Mouse (Mus musculus) liver, embryonic 12.5 days (tissue): ENCODE results near the gene Polr2a. TPM values are rescaled to one million over a fixed set of nuclear protein-coding genes. Genes with fewer than 3 reads are reported as not detected.

ENCODE experiments used
- ATAC-seq: fragments of 200-750 bp; cut with Nextera tagmentation; 2 replicates; pipeline ENCODE4 v1.8.0; 2017; ENCODE audit warnings: moderate number of reproducible peaks, mild to moderate bottlenecking, moderate library complexity
- H3K27ac ChIP-seq: fragments of 300-500 bp; sonication (generic); 2 replicates; pipeline ENCODE4 v1.5.1; 2016; ENCODE audit warnings: mild to moderate bottlenecking
- H3K27me3 ChIP-seq: fragments of 300-500 bp; sonication (generic); replicated peaks from 2 replicates; pipeline ENCODE4 v1.6.1; 2016; ENCODE audit warnings: mild to moderate bottlenecking, moderate library complexity
- H3K36me3 ChIP-seq: fragments of 300-500 bp; sonication (generic); 2 replicates; pipeline ENCODE4 v1.6.1; 2016; ENCODE audit warnings: mild to moderate bottlenecking, moderate library complexity
- H3K4me1 ChIP-seq: fragments of 300-500 bp; sonication (generic); 2 replicates; pipeline ENCODE4 v1.6.1; 2016
- H3K4me2 ChIP-seq: fragments of 300-500 bp; sonication (generic); 2 replicates; pipeline ENCODE4 v1.6.1; 2016; ENCODE audit warnings: mild to moderate bottlenecking, moderate library complexity
- H3K4me3 ChIP-seq: fragments of 300-500 bp; sonication (generic); 2 replicates; pipeline ENCODE4 v1.5.1; 2016; ENCODE audit warnings: mild to moderate bottlenecking, moderate library complexity
- H3K9ac ChIP-seq: fragments of 300-500 bp; sonication (generic); 2 replicates; pipeline ENCODE4 v1.6.1; 2016; ENCODE audit warnings: mild to moderate bottlenecking, moderate library complexity
- H3K9me3 ChIP-seq: fragments of 300-500 bp; sonication (generic); replicated peaks from 2 replicates; pipeline ENCODE4 v1.6.1; 2016; ENCODE audit warnings: mild to moderate bottlenecking, moderate library complexity
- WGBS: fragments of 180-500 bp; shearing (Covaris S2); methylation state at CpG from one replicate; pipeline ENCODE4 v1.1.7; 2016; ENCODE audit not compliant: insufficient replicate concordance; 5-methylcytosine and 5-hydroxymethylcytosine counted together
- polyA plus RNA-seq: library from polyadenylated mRNA; unstranded; fragments of >200 nt; fragmentation: Nextera tagmentation; extraction: Ambion mirVana; gene quantifications from 2 replicates; pipeline ENCODE4 v1.2.1, GENCODE M21; 2016

Polr2a gene
- polyA plus RNA-seq, 1 experiment from 2014 or later: 17.4 TPM

GRCm38 (mm10) chr11:69684936-69685335 is 73.5 kb downstream of the Polr2a start:
- no peak overlapping the region for H3K27ac ChIP-seq
- no peak overlapping the region for H3K9ac ChIP-seq
- H3K9me3 ChIP-seq: no peaks in the 10 kb centered on the region
- 75% methylated on average over 6 of the region's 6 CpGs for WGBS
- peaks cover 3% of the 10 kb centered on the region; the same call in 1 of the 2 replicates for H3K27me3 ChIP-seq
- H3K36me3 ChIP-seq: peaks cover 7% of the 10 kb centered on the region
- no peak for ATAC-seq
- peaks cover 41% of the 10 kb centered on the region for H3K4me1 ChIP-seq
- H3K4me3 ChIP-seq: no peak overlapping the region
- no peak overlapping the region for H3K4me2 ChIP-seq

- H3K4me1 ChIP-seq: peaks cover 48% of the 10 kb centered on the region
- ATAC-seq: no peak
- H3K9ac ChIP-seq: no peak overlapping the region
- peaks cover 3% of the 10 kb centered on the region; the same call in 1 of the 2 replicates for H3K27me3 ChIP-seq
- WGBS: 68% methylated on average over 12 of the region's 12 CpGs
- H3K4me3 ChIP-seq: no peak overlapping the region
- H3K9me3 ChIP-seq: no peaks in the 10 kb centered on the region
- H3K36me3 ChIP-seq: peaks cover 14% of the 10 kb centered on the region
- no peak overlapping the region for H3K27ac ChIP-seq
- no peak overlapping the region for H3K4me2 ChIP-seq
Observed at GRCm38 (mm10) chr11:69684128-69684745, 74.2 kb downstream of the Polr2a start.

Other genes with a start within 250 kb of the Polr2a start
- gene Dnah2, start 209.5 kb downstream of the Polr2a start, polyA plus RNA-seq: 0.06 and 0.17 TPM in 2 replicates
- 1.7 and 2.3 TPM in 2 replicates for gene Efnb3, start 198.4 kb downstream of the Polr2a start, polyA plus RNA-seq
- 24.3 and 27.1 TPM in 2 replicates for gene Wrap53, start 178.4 kb downstream of the Polr2a start, polyA plus RNA-seq
- gene Trp53, start 178.3 kb downstream of the Polr2a start, polyA plus RNA-seq: 110 TPM in 2 replicates
- 38.3 and 39.8 TPM in 2 replicates for gene Atp1b2, start 152.7 kb downstream of the Polr2a start, polyA plus RNA-seq
- 33.0 and 34.9 TPM in 2 replicates for gene Shbg, start 140.7 kb downstream of the Polr2a start, polyA plus RNA-seq
- 11.5 and 12.4 TPM in 2 replicates for gene Sat2, start 136.6 kb downstream of the Polr2a start, polyA plus RNA-seq
- 22.5 and 23.4 TPM in 2 replicates for gene Fxr2, start 125.6 kb downstream of the Polr2a start, polyA plus RNA-seq
- not detected in 2 replicates for gene Sox15, start 103.3 kb downstream of the Polr2a start, polyA plus RNA-seq
- 38.2 and 39.4 TPM in 2 replicates for gene Mpdu1, start 96.0 kb downstream of the Polr2a start, polyA plus RNA-seq
- 14.5 and 15.0 TPM in 2 replicates for gene Cd68, start 92.5 kb downstream of the Polr2a start, polyA plus RNA-seq
- gene Eif4a1, start 86.2 kb downstream of the Polr2a start, polyA plus RNA-seq: 393 and 408 TPM in 2 replicates
- gene Senp3, start 76.6 kb downstream of the Polr2a start, polyA plus RNA-seq: 53.8 and 56.2 TPM in 2 replicates
- gene Tnfsf13, start 72.9 kb downstream of the Polr2a start, polyA plus RNA-seq: 0.14 and 0.23 TPM in 2 replicates
- 3.3 and 3.6 TPM in 2 replicates for gene Tnfsf12, start 62.8 kb downstream of the Polr2a start, polyA plus RNA-seq
- gene Tnfsfm13, start 62.5 kb downstream of the Polr2a start, polyA plus RNA-seq: 0.72 and 0.98 TPM in 2 replicates
- gene Slc35g3, start 3.3 kb upstream of the Polr2a start, polyA plus RNA-seq: not detected in 2 replicates
- 0.43 and 0.70 TPM in 2 replicates for gene Zbtb4, start 7.3 kb upstream of the Polr2a start, polyA plus RNA-seq
- 0.63 and 0.64 TPM in 2 replicates for gene Chrnb1, start 37.3 kb upstream of the Polr2a start, polyA plus RNA-seq
- 0.45 and 0.48 TPM in 2 replicates for gene Fgf11, start 43.2 kb upstream of the Polr2a start, polyA plus RNA-seq
- gene Tmem102, start 47.0 kb upstream of the Polr2a start, polyA plus RNA-seq: 0.59 and 0.72 TPM in 2 replicates
- gene Gm39566, start 56.7 kb upstream of the Polr2a start, polyA plus RNA-seq: not detected in 2 replicates
- gene Spem2, start 59.8 kb upstream of the Polr2a start, polyA plus RNA-seq: not detected in 2 replicates
- not detected in 2 replicates for gene Spem1, start 63.5 kb upstream of the Polr2a start, polyA plus RNA-seq
- 1.3 and 1.4 TPM in 2 replicates for gene Nlgn2, start 79.1 kb upstream of the Polr2a start, polyA plus RNA-seq
- 330 and 338 TPM in 2 replicates for gene Tmem256, start 79.9 kb upstream of the Polr2a start, polyA plus RNA-seq
- gene Plscr3, start 87.7 kb upstream of the Polr2a start, polyA plus RNA-seq: 37.0 and 37.7 TPM in 2 replicates
- gene Tnk1, start 100.1 kb upstream of the Polr2a start, polyA plus RNA-seq: 1.2 and 1.4 TPM in 2 replicates
- gene Tmem95, start 119.4 kb upstream of the Polr2a start, polyA plus RNA-seq: not detected in 2 replicates
- gene Kctd11, start 122.8 kb upstream of the Polr2a start, polyA plus RNA-seq: 1.3 TPM in 2 replicates
- gene Acap1, start 136.9 kb upstream of the Polr2a start, polyA plus RNA-seq: 7.6 and 8.1 TPM in 2 replicates
- gene 2810408A11Rik, start 142.3 kb upstream of the Polr2a start, polyA plus RNA-seq: 2.3 TPM in 2 replicates
- 4.5 and 5.7 TPM in 2 replicates for gene Neurl4, start 142.4 kb upstream of the Polr2a start, polyA plus RNA-seq
- gene Gps2, start 155.3 kb upstream of the Polr2a start, polyA plus RNA-seq: 125 TPM in 2 replicates
- gene Eif5a, start 163.3 kb upstream of the Polr2a start, polyA plus RNA-seq: 2,199 and 2,266 TPM in 2 replicates
- gene Ybx2, start 177.2 kb upstream of the Polr2a start, polyA plus RNA-seq: 0.20 and 0.25 TPM in 2 replicates
- gene Slc2a4, start 189.6 kb upstream of the Polr2a start, polyA plus RNA-seq: 14.9 and 17.0 TPM in 2 replicates
- gene Cldn7, start 206.1 kb upstream of the Polr2a start, polyA plus RNA-seq: 2.8 and 3.3 TPM in 2 replicates
- 14.0 and 15.2 TPM in 2 replicates for gene Ctdnep1, start 222.5 kb upstream of the Polr2a start, polyA plus RNA-seq
- gene Elp5, start 223.9 kb upstream of the Polr2a start, polyA plus RNA-seq: 88.1 and 91.8 TPM in 2 replicates
- 260 and 270 TPM in 2 replicates for gene Gabarap, start 232.5 kb upstream of the Polr2a start, polyA plus RNA-seq
- 39.5 and 40.9 TPM in 2 replicates for gene Phf23, start 237.1 kb upstream of the Polr2a start, polyA plus RNA-seq
- 13.4 and 13.7 TPM in 2 replicates for gene Dvl2, start 242.0 kb upstream of the Polr2a start, polyA plus RNA-seq